Mouse (Mus musculus) kidney, adult 2 months (tissue): ENCODE data around the gene Psme1.

Experiments used
- CTCF ChIP-seq: fragments of 200-500 bp; conservative IDR thresholded peaks from 2 replicates; pipeline ENCODE4 v1.5.1; 2011; ENCODE audit warnings: low read depth, mild to moderate bottlenecking, control low read depth, low read length, moderate library complexity, mixed read lengths; ENCODE audit not compliant: insufficient read depth, insufficient read length
- POLR2A ChIP-seq: fragments of 200-500 bp; IDR thresholded peaks from one replicate; pipeline ENCODE4 v1.6.1; 2011; ENCODE audit warnings: low read depth, low read length, control low read depth

GRCm38 (mm10) chr14:55580731-55581130 is 2.8 kb downstream of the Psme1 start:
- TF ChIP-seq CTCF, result no peak
- TF ChIP-seq POLR2A, result no peak
